Mouse (Mus musculus): ENCODE results near the gene Slit3.

The Slit3 gene

DNA sequence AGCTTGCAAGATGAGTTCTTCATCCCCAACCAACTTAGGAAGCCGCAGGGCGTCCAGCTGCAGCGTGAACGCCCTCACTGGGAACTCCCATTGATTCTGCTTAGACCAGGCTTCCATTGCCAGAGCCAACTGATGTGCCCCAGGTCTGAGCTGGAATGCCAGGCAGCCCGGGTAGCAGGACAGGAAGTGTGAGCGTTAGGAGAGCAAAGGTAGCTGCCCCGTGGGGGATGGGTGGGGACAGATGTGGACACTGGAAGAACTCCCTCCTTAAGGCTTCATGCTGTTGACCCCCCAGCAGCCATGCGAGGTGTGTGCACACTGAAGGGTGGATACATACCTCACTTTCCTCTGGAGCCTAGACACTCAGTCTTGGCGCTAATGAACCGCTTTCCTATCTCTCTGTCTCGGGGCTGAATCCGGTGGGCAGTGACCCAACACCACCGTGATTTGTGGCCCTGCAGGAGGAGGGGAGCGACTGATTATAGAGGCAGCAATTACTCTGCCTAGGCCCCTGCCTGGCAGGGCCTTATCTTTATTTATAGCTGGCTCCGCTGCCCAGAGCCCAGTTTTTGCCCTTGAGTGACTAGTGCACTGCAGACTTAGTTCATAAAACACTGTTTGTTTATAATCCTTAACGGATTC, 157.2 kb downstream of the Slit3 start:
- peak; percentile 91 for DNase-seq

DNA sequence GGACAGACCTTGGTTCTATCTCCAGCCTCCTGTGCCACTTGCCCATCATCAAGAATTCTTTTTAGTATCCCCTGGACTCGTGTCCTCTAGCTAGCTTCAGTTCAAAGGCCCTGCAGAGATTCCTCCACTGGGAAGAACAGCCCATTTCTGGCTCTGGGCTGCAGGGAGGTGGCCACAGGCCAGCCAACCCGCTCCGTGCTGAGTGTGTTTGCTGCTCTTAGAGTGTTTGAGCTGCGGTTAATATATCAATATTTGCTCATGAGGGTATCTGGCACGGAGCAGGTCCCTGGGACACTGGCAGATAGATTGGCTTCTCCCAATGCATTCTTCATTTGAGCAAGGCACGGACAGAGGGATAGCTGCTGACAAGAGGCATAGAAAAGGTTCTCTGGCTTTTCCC, 159.8 kb downstream of the Slit3 start:
- no peak for DNase-seq

DNA sequence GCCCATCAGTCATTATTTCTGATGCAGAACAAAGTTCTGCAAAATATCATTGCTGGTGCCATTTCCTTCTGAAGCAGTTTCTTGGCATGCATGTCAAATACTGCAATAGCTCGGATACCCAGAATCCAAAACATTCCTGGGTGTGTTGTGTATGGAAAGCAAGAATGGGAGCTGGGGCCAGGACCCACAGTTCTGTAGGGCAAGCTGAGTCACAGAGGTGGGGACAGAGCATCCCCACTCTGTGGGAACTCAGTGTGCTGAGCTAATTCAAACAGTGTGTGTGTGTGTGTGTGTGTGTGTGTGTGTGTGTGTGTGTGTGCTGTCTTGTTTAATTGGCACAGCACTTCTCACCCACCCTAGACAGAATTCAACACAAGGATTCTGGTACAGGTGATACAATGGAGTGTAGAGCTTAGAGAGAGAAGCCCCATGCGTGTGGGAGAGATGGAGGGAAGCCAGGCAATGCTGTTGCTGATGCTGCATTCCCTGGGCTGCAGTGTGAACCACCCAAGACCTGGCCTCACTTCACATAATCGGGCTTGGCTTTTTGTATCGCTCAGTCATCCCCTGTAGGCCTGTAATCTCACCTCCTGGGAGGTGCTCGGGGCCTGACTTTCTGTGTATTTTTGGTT, 161.1 kb downstream of the Slit3 start:
- no peak for DNase-seq

DNA sequence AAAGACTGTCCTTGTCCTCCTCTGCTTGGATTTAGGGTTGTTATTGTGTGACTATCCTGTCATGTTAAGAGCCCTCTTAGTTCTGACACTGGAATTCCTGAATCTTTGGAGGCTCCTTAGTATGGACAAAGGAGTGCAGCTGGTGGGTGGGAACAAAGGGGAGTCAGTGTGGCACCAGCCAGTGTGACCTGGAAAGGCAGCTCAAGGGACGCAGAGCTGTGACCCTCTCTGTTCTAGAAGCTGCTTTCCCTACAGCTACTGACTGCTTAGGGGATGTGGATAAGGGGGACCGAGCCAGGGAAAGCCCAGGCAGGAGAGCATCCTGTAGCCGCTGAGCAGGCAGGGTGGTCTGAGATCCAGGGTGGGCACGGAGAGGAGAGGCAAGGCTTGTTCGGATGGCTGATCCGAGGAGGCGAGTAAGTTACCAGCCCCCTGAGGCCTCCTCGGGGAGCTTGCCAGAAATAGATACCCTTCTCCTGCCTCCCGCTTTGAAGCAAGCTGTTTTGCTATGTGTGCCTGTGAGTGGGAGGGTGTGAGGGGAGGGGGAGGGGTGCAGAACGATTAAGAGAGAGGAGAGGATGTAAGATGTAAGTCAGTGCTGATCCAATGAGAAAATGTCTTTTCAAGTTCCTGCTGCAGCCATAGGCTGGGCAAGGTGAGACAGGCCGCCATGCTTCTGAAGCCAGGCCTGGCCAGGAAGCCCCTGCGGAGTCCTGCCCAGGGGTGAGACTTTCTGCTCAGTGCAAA, 162.0 kb downstream of the Slit3 start:
- no peak for DNase-seq

DNA sequence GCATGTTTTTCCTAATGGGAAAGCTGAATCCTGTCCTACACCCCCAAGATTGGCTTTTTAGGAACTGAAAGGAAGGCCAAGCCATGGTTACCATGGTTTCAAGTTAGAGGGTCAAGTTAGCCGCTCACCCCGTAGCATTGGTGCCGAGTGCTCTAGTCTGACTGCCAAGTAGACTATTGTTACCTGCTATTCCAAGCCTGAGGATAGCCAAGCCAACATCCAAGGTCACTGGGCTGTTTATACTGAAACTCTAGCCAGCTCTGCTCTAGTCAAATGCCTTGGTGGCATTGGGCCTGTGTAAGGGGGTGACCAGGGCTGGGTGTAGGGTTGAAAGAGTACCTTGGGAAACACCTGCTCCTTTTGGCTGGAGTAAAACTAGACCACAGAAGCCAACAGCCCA, 162.7 kb downstream of the Slit3 start:
- peak; percentile 97 for DNase-seq

DNA sequence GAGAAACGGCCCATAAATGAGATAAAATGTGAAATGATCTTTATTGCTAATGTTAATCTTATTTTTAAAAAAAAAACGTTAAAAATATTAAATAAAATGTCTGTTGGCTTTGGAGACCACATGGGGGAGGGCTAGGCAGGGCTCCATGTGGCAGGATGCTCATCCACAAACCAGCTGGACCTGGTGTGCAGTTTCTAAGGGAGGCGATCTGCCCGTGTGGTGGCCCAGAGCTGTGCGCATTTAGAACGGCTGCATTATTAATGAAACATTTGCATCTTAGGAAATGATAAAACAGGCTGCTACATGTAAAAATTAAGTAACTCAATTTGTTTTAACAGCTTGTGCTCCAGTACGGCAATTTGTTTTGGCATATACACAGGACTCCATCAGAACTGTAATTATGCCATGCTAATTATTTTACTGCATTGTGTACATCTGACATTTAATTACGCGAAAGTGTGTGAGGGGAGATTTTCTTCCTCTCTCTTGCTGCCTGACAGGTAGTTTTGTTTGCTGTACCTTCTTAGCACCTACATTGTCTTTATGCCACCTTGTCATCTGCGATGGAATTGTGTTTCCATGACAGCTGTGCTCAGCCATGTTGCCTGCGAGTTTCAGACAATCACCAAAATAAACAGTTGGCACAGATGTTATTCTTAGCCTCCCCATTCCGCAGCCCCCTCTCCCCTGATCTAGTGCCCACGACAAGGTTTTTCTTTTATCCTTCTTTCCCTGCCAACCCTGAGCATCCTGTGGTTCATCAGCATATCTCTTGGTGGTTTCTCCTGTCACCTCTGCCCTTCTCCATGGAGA, 165.8 kb downstream of the Slit3 start:
- peak; percentile 87 for DNase-seq

DNA sequence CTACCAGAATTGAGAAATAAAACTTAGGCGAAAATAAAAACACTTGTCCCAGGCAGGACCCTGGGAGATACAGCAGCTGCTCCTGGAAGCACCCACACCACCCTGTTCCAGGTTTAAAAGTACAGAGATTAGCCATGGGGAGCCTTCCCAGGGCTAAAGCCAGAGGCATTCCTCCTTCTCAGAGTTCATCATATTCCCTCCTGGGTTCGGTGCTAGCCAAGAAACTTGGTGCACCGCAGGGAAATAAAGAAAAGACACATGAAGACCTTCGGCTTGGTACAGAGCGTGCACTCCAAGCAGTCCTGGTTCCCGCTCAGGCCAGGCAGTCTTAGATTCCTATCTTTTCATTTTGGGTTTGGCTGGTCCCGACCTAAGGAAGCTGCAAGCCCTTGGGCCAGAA, 167.0 kb downstream of the Slit3 start:
- DNase-seq = peak; percentile 97

DNA sequence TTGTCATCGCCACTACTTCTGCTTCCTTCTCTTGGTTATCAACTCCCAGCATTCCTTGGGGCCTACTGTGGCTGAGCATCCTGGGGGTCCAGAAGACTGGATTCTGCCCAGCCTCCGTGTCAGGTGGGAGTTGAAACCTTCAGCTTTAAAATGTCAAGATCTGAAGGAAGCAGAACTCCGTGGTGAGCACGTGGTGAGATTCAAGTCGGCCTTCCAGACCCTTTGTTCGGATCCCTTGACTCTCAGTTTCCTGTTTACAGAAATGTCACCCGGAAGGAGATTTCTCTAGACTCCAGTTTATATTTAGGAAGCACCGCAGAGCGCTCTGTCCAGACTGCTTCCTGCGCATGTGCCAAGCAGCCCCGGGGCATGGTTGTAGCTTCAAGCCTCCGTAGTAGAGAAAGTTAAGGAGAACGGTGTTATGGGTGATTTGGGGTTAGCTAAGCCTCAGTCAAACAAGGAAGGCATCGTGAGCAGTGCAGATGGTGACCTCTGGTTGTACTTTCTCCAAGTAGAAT, 167.8 kb downstream of the Slit3 start:
- peak; percentile 93 for DNase-seq

DNA sequence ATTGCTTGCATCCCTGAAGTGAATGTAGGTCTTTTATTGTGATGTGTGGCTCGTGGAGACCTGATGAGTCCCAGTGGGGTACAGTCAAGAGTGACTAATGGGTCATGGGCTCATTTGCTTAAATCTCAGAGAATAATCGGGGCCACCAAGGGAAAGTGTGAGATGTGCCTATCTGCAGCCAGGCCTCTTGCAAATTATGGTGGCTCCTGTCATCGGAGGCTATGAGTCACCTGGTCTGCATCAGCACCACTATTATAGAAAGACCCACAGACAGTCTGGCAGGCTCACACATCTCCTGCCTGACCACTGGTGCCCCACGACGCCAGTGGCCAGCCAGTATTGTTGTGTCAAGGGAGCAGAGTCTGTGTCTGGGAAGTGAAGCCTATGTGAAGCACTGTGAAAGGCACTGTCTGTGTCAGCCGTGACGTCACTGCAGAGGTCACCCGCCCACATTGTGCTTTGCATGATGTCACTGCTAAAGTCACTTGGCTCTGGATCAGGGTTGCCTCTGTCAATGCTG, 171.3 kb downstream of the Slit3 start:
- DNase-seq = peak; percentile 86

DNA sequence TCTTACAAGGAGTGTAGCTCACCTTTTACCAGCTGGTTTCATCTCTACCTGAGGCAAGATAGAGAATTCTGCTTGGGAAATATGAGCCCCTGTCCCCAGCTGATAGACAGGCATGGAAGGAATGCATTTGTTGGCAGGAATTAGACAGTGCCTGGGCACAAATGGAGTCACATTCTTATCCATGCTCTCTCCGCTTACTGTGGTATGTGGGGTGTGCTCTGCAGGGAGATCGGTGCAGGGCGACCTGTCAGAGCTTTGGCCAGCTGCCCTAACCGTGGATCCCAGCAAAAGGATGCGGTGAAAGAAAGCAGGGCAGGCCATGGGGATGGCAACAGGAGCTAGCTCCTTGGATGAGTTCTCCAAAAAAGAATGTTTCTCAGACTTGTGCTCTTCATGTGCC, 172.2 kb downstream of the Slit3 start:
- peak; percentile 95 for DNase-seq

DNA sequence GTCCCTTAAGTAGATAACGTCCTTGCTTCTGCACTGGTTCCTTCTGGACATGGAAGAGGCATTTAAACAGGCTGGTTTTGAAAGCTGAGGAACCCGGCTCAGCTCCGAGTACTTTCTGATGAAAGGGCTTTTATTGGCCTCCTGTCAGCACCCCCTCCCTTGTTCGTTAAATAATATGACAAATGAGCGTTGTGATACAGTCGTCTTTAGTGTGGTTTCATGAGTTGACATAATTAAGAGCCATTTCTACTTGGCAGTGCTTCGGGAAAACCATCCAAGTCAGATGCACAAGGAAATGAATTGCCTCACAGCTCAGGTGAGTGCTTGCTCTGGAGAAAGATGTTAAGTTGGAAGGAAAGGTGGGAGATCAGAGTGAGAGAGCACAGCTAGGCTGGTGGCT, 173.6 kb downstream of the Slit3 start:
- no peak for DNase-seq

DNA sequence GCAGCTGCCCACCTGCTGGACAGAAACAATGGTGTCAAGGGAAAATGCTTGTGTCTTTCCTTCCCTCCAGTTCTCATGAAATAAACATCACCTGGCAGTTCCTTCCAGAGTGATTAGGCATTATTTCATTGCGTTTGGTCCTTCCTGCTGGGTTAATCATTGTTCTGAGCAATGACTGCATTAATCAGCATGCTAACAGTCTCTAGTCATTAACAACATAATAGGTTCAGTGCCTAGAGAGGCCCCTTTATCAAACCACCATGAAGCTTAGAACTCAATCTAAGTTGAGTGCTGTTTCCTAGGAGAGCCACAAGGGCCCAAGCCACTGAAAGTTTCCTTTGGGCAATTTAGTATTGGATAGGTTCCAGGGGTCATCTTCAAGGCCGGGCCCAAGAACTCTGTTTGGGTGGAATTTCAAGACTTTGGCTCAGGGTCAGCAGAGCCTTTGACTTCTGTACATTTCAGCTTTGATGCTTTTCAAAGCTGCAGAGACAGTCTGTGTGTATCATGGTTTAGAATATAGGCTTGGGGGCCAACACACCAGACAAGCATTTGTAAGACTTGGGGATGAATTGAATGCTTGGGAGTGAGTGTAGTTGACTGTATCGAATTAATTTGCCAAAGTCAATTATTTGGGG, 174.3 kb downstream of the Slit3 start:
- no peak for DNase-seq

DNA sequence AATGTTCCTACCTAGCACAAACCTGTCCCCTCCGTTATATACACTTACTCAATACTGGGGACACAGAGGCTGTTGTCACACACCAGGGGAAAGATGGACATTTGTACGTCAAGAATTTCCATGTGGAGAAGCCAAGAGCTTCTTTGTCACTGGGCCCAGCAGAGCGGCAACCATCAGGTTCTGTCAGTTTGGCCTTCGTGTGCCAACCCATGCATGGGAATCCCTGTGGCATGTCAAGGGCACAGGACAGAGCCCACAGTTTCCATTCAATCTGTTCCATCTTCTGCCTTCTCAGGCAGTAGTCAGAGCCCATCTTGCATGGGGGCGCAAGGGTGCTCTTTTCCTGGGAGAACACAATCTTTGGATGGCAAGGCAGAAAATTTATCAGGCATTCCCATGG, 175.8 kb downstream of the Slit3 start:
- DNase-seq = no peak

DNA sequence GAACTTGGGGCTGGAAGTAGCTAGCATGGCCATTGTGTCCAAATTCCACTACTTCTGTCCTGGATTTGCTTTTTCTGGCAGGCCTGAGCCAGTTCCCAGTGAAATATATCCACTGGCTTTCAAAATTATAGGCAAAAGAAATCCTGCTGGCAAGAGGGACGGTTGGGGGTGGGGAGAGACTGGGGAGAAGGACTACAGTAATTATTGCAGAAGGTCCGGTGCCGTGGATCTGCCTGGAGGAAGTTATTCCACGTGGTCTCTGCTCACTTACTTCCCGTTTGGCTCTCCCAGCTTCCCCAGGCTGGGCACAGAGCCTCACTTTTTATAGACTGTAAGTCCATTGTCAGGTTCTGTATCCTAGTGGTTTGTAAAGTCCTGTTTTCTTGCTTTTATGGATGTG, 176.3 kb downstream of the Slit3 start:
- peak; percentile 97 for DNase-seq

DNA sequence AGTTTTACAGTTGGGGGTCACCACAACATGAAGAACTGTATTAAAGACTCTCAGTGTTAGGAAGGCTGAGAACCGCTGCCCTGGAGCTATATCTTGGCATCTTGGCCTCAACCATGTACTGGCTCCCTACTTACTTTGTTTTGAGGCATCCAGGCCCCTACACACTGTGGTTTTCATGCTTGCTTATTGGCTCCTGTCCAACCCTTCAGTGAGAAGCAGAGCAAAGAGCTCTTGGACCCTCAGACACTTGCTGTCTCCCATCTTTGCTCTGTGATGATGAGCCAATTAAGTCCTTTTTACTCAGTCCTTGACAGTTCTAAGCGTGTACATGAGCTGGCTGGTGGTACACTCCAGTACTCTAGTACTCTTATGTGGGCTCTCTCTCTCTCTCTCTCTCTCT, 177.5 kb downstream of the Slit3 start:
- DNase-seq = no peak

DNA sequence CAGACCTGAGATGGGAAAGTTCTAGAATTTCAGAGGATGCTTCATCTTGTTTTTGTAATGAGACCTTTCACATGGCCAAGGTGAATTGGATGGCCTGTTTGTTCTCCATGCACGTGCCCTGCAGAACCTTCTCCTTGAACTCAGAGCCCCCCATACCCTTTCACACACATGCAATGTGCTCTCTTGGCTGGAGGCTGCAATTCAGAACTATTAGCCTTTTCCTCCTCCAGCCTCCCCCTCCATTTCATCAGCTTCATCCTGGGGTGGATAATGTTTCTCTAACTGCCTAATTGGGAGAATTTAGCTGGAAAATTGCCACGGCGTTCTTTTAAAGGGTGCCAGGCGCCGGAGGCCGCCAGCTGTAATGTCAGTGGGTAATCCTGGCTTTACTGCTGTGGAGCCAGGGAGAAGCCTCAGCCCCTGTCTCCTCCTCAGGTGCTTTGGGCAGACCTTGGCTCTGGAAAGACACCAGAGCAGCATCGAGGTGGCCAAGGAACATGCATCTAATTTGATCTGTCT, 178.9 kb downstream of the Slit3 start:
- no peak for DNase-seq

DNA sequence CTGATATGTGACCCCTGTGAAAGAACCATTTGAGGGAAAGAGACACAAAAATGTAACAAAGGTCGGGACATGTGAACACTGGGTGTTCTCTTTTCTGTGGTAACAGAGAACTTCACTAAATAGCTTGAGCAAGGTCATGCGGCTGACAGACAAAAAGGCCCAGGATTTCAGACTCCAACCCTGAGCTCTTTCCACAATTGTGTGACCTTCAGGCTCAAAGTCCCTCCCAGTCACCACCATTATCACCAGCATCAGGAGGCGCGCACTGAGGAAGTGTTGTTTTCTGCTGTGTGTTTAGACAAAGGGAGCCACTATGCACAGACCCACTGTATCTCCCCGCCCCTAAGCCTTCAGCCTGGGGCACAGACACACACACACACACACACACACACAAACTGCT, 181.2 kb downstream of the Slit3 start:
- DNase-seq = no peak

DNA sequence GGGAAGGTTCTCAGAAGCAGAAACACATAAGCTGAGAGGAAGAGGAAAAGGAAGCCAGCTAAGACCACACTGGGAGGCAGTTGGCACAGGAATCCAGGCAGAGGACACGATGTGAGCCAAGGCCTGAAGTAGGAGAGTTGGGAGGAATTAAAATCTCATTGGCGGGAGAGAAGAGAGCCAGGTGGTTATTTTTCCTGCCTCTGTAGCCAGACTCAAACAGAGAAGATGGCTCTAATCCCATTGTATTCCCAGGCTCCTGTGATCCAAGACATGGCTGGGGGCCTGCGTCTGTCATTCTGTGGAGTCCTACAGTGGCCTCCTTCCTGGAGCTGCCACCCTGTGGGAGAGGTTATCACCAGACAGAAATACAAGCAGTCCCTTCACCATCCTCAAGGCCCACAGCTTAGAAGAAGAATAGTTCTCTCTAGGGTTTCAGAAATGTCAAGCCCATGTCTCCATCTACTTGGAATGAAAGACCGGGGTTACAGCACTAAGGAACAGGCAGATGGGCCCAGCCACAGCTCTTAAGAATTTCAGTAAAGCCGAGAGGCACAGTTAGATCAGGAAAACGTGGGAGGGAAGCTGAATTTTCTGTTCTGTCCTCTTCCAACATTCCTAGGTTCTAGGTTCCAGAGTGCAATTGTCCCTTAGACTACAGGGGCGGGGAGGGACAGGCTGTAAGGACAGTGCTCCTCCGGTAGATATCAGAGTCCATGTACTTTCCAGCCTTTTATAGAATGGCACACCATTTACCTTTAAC, 183.4 kb downstream of the Slit3 start:
- no peak for DNase-seq

DNA sequence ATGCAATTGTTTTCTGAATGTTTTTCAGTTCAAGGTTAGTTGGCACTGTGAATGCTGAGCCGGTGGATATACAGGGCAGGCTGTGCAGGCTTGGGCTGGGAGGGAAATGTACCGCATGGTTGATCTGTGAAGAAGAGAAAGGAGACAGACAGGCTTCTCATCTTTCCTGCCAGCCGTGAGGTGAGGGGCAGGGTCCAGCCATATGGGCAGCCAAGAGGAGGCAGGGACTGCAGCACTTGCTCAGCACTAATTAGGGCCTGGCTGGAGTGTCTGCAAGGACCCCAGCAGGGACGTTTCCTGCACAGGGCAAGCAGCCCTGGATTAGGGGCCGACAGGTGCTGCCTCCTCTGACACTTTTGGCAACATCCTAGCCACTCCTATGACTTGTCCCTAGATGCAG, 184.1 kb downstream of the Slit3 start:
- no peak for DNase-seq

DNA sequence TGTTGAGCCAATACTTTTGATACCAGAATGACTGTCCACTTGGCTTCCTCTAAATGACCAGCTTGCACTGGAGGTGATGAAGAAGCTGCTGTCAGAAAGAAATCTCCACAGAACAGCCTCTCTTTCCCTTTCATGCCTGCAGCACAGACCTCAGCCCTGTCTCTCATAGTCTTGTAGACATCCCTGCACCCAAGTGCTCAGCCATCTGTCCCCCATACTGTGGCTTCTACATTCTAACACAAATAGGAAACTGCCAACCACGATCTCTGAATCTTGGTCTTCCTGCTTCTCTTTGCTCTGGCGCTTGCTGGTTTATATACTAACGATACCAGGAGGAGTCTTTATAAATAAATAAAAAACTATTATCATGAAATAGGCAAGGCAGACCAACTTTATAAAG, 184.9 kb downstream of the Slit3 start:
- DNase-seq = no peak

DNA sequence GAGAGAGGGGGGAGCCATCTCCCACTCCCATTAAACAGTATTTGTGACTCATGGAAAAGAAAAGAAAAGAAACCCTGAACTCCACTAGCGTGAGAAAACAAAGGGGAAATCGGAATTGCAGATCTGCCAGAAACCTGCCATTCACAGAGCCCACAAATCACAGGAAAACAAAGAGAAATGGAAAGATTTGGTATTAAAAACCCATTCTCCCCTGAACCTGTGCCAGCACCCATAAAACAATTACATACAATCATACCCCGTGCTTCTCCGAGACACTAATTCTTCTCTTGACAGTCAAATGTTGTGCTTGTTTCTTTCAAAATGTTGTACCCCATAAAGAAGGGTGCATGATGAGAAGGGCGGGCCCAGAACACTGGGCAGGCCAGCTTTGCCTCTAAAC, 185.9 kb downstream of the Slit3 start:
- no peak for DNase-seq

DNA sequence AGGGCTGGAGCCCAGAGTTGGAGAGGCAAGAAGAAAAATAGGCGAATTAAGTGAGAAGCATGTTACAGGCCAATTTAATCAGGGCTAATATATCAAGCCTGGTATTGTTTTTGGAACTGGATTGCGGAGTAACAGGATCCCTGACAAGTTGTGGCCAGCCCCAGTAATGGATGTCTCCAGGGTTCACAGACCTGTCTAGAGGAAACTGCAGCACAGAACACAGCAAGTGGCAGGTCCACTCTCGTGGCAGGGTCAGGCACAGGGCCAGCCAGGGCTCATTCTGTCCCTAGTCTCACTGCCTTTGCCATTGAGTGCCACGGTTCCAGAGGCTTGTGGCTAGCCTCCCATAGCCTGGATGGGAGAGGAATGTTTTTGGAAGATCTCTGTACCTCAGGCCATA, 187.0 kb downstream of the Slit3 start:
- peak; percentile 88 for DNase-seq
